Mouse (Mus musculus): ENCODE measurements around the gene Vmn1r21.

- TF ChIP-seq CTCF (IDR thresholded peaks at IDR 0.05; ENCODE audit: borderline replicate concordance, insufficient read depth, low read depth, low read length) (no peak), POLR2A (IDR thresholded peaks at IDR 0.05; ENCODE audit: borderline replicate concordance, insufficient read depth, low read length) (no peak)
Measured at GRCm38 (mm10) chr6:57798986-57799385, 51.2 kb downstream of the Vmn1r21 start.
